Mouse (Mus musculus) intestine, embryonic 15.5 days (tissue): ENCODE data around the gene Hoxb2. TPM values are rescaled to one million over a fixed set of nuclear protein-coding genes. Genes with fewer than 3 reads are reported as not detected.

Source experiments
- ATAC-seq: fragments of 200-750 bp; cut with Nextera tagmentation; 2 replicates; pipeline ENCODE4 v1.8.0; 2017; ENCODE audit warnings: moderate TSS enrichment, moderate library complexity
- H3K27ac ChIP-seq: fragments of 300-500 bp; sonication (generic); 2 replicates; pipeline ENCODE4 v1.5.1; 2015; ENCODE audit warnings: mild to moderate bottlenecking, inconsistent platforms
- H3K27me3 ChIP-seq: fragments of 300-500 bp; sonication (generic); replicated peaks from 2 replicates; pipeline ENCODE4 v1.6.1; 2015; ENCODE audit warnings: inconsistent platforms
- H3K36me3 ChIP-seq: fragments of 300-500 bp; sonication (generic); 2 replicates; pipeline ENCODE4 v1.6.1; 2015; ENCODE audit warnings: inconsistent platforms
- H3K4me1 ChIP-seq: fragments of 300-500 bp; sonication (generic); replicated peaks from 2 replicates; pipeline ENCODE4 v1.6.1; 2015; ENCODE audit warnings: inconsistent platforms
- H3K4me2 ChIP-seq: fragments of 300-500 bp; sonication (generic); replicated peaks from 2 replicates; pipeline ENCODE4 v1.6.1; 2015; ENCODE audit warnings: mild to moderate bottlenecking, inconsistent platforms
- H3K4me3 ChIP-seq: fragments of 300-500 bp; sonication (generic); replicated peaks from 2 replicates; pipeline ENCODE4 v1.5.1; 2015; ENCODE audit warnings: inconsistent platforms
- H3K9ac ChIP-seq: fragments of 300-500 bp; sonication (generic); 2 replicates; pipeline ENCODE4 v1.6.1; 2015; ENCODE audit warnings: inconsistent platforms
- H3K9me3 ChIP-seq: fragments of 300-500 bp; sonication (generic); 2 replicates; pipeline ENCODE4 v1.6.1; 2016; ENCODE audit warnings: inconsistent platforms
- WGBS: fragments of 180-500 bp; shearing (Covaris S2); methylation state at CpG from one replicate; pipeline ENCODE4 v1.1.7; 2015; 5-methylcytosine and 5-hydroxymethylcytosine counted together
- polyA plus RNA-seq: library from polyadenylated mRNA; unstranded; fragments of >200 nt; fragmentation: Nextera tagmentation; extraction: Ambion mirVana; gene quantifications from 2 replicates; pipeline ENCODE4 v1.2.1, GENCODE M21; 2015

Gene Hoxb2
- polyA plus RNA-seq, 1 experiment from 2014 or later, result 19.8 TPM

- peak overlapping the region; percentile 80 for H3K27ac ChIP-seq
- no peak overlapping the region for H3K4me2 ChIP-seq
- H3K9me3 ChIP-seq, result no peaks in the 10 kb centered on the region
- H3K4me3 ChIP-seq, result no peak overlapping the region
- 30% methylated on average over 3 of the region's 3 CpGs for WGBS
- H3K36me3 ChIP-seq, result 0 out of 2 replicates have a peak, but pooled peaks cover 3% of the 10 kb centered on the region
- no peak overlapping the region for H3K9ac ChIP-seq
- ATAC-seq, result no peak
- peaks cover 52% of the 10 kb centered on the region for H3K4me1 ChIP-seq
- peaks cover 15% of the 10 kb centered on the region for H3K27me3 ChIP-seq
These were observed 1.3 kb upstream of the Hoxb2 start for GRCm38 (mm10) chr11:96348988-96349387.

- H3K27ac ChIP-seq, result peak overlapping the region; percentile 80
- H3K9me3 ChIP-seq, result no peaks in the 10 kb centered on the region
- 21% methylated on average over 14 of the region's 14 CpGs for WGBS
- H3K36me3 ChIP-seq, result 0 out of 2 replicates have a peak, but pooled peaks cover 3% of the 10 kb centered on the region
- H3K27me3 ChIP-seq, result peaks cover 8% of the 10 kb centered on the region
- peak overlapping the region; percentile 32 for H3K9ac ChIP-seq
- ATAC-seq, result no peak
- peaks cover 49% of the 10 kb centered on the region for H3K4me1 ChIP-seq
- peak overlapping the region; percentile 45 for H3K4me2 ChIP-seq
- peak overlapping the region; percentile 15; the same call in 1 of the 2 replicates for H3K4me3 ChIP-seq
These were observed 609 bp upstream of the Hoxb2 start for GRCm38 (mm10) chr11:96349491-96350340.

GRCm38 (mm10) chr11:96350791-96351190, 466 bp downstream of the Hoxb2 start:
- H3K27ac ChIP-seq, result peak overlapping the region; percentile 94
- 0 out of 2 replicates have a peak, but pooled peaks cover 3% of the 10 kb centered on the region for H3K36me3 ChIP-seq
- H3K4me2 ChIP-seq, result peak overlapping the region; percentile 85
- WGBS, result 55% methylated on average over 2 of the region's 2 CpGs
- no peak overlapping the region for H3K9ac ChIP-seq
- no peaks in the 10 kb centered on the region for H3K9me3 ChIP-seq
- H3K4me3 ChIP-seq, result no peak overlapping the region
- no peak for ATAC-seq
- peaks cover 40% of the 10 kb centered on the region for H3K4me1 ChIP-seq
- H3K27me3 ChIP-seq, result peaks cover 3% of the 10 kb centered on the region; the same call in 1 of the 2 replicates

GRCm38 (mm10) chr11:96351312-96351711, 987 bp downstream of the Hoxb2 start:
- Histone ChIP-seq H3K36me3 (0 out of 2 replicates have a peak, but pooled peaks cover 3% of the 10 kb centered on the region), H3K27ac (peak overlapping the region; percentile 94), H3K4me3 (peak overlapping the region; percentile 66), H3K9ac (peak overlapping the region; percentile 84; the same call in 1 of the 2 replicates), H3K4me1 (peaks cover 35% of the 10 kb centered on the region), H3K27me3 (no peaks in the 10 kb centered on the region; the same call in 1 of the 2 replicates), H3K4me2 (peak overlapping the region; percentile 85), H3K9me3 (no peaks in the 10 kb centered on the region)
- WGBS, result 15% methylated on average over 11 of the region's 11 CpGs
- ATAC-seq, result peak; percentile 38; the same call in 1 of the 2 replicates

DNA sequence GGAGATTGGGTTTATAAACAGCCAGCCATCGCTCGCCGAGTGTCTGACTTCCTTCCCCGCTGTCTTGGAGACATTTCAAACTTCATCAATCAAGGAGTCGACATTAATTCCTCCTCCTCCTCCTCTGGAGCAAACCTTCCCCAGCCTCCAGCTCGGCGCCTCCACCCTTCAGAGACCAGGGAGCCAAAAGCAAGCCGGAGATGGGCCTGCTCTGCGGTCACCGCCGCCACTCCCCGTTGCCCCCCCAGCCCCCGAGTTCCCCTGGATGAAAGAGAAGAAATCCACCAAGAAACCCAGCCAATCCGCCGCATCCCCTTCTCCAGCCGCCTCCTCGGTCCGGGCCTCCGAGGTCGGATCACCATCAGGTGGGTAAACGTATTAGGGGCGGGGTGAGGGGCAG, 1.5 kb downstream of the Hoxb2 start:
- Histone ChIP-seq H3K9ac (peak overlapping the region; percentile 84), H3K27me3 (no peaks in the 10 kb centered on the region; the same call in 1 of the 2 replicates), H3K4me1 (peaks cover 30% of the 10 kb centered on the region), H3K4me3 (peak overlapping the region; percentile 66), H3K27ac (peak overlapping the region; percentile 94), H3K9me3 (no peaks in the 10 kb centered on the region), H3K36me3 (no peaks in the 10 kb centered on the region), H3K4me2 (peak overlapping the region; percentile 85)
- peak; percentile 65 for ATAC-seq
- 6% methylated on average over 22 of the region's 22 CpGs for WGBS

GRCm38 (mm10) chr11:96352691-96353521, 2.6 kb downstream of the Hoxb2 start:
- Histone ChIP-seq H3K27me3 (no peaks in the 10 kb centered on the region; the same call in 1 of the 2 replicates), H3K4me1 (peaks cover 28% of the 10 kb centered on the region), H3K9ac (peak overlapping the region; percentile 84), H3K27ac (peak overlapping the region; percentile 94), H3K36me3 (no peaks in the 10 kb centered on the region), H3K9me3 (no peaks in the 10 kb centered on the region), H3K4me3 (peak overlapping the region; percentile 66), H3K4me2 (peak overlapping the region; percentile 85)
- under 1% methylated on average over 75 of the region's 75 CpGs for WGBS
- peak; percentile 33; the same call in 1 of the 2 replicates for ATAC-seq

DNA sequence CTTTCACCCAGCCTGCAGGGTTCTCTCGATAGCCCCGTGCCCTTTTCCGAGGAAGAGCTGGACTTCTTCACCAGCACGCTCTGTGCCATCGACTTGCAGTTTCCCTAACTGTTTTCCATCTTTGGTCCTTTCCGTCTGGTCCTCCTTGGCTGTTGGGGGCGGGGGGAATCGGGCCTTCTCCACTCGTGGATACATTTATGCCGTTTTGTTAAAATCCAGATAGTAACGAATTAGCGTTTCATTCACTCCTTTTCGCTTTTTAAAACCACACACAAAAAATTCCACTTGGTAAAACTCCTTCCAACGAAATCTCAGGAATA, 3.2 kb downstream of the Hoxb2 start:
- H3K9me3 ChIP-seq, result no peaks in the 10 kb centered on the region
- peak overlapping the region; percentile 66 for H3K4me3 ChIP-seq
- WGBS, result 6% methylated on average over 14 of the region's 14 CpGs
- no peaks in the 10 kb centered on the region for H3K36me3 ChIP-seq
- H3K27me3 ChIP-seq, result no peaks in the 10 kb centered on the region; the same call in 1 of the 2 replicates
- peak overlapping the region; percentile 84 for H3K9ac ChIP-seq
- peaks cover 25% of the 10 kb centered on the region for H3K4me1 ChIP-seq
- H3K4me2 ChIP-seq, result peak overlapping the region; percentile 85
- ATAC-seq, result no peak
- peak overlapping the region; percentile 94 for H3K27ac ChIP-seq

- H3K4me2 ChIP-seq, result peak overlapping the region; percentile 85
- H3K9ac ChIP-seq, result peak overlapping the region; percentile 65
- no peak for ATAC-seq
- H3K27ac ChIP-seq, result peak overlapping the region; percentile 88
- no peaks in the 10 kb centered on the region for H3K9me3 ChIP-seq
- H3K36me3 ChIP-seq, result no peaks in the 10 kb centered on the region
- peak overlapping the region; percentile 42 for H3K4me3 ChIP-seq
- H3K27me3 ChIP-seq, result no peaks in the 10 kb centered on the region; the same call in 1 of the 2 replicates
- 19% methylated on average over 8 of the region's 8 CpGs for WGBS
- peaks cover 21% of the 10 kb centered on the region for H3K4me1 ChIP-seq
These were observed 3.6 kb downstream of the Hoxb2 start for GRCm38 (mm10) chr11:96353939-96354338.

DNA sequence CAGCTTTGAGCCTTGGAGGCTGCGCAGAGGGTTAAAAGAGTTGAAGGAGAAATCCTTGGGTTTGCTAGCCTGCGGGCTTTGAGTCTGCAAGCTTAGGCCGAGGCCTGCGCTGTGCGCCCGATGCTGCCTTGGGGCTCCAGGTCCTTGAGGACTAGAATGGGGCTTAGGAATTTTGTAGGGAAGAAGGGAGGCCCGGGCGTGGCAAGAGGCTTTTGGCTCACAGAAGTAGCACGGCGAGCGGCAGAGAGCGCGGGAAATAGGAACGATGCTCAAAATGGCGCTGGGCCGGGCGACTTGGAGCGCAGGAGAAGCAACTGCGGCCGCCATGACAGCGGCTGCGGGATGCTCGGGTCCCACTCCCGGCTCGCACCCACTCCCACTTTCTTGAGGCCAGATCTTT, 4.1 kb downstream of the Hoxb2 start:
- WGBS, result 7% methylated on average over 25 of the region's 25 CpGs
- no peaks in the 10 kb centered on the region; the same call in 1 of the 2 replicates for H3K27me3 ChIP-seq
- peak overlapping the region; percentile 42 for H3K4me3 ChIP-seq
- peak overlapping the region; percentile 88 for H3K27ac ChIP-seq
- no peaks in the 10 kb centered on the region for H3K36me3 ChIP-seq
- 0 out of 2 replicates have a peak, but pooled peaks have one; percentile 39 for ATAC-seq
- H3K9me3 ChIP-seq, result no peaks in the 10 kb centered on the region
- H3K9ac ChIP-seq, result peak overlapping the region; percentile 65
- H3K4me1 ChIP-seq, result peaks cover 17% of the 10 kb centered on the region
- peak overlapping the region; percentile 85 for H3K4me2 ChIP-seq

- peak overlapping the region; percentile 42 for H3K4me3 ChIP-seq
- no peak for ATAC-seq
- 13% methylated on average over 9 of the region's 9 CpGs for WGBS
These were observed 4.5 kb downstream of the Hoxb2 start for GRCm38 (mm10) chr11:96354801-96355311.

GRCm38 (mm10) chr11:96363807-96364206, 13.5 kb downstream of the Hoxb2 start:
- peaks cover 12% of the 10 kb centered on the region for H3K4me1 ChIP-seq
- H3K36me3 ChIP-seq, result no peaks in the 10 kb centered on the region
- peaks cover 15% of the 10 kb centered on the region for H3K27me3 ChIP-seq
- no peak overlapping the region for H3K27ac ChIP-seq
- H3K4me3 ChIP-seq, result no peak overlapping the region
- no peak overlapping the region for H3K4me2 ChIP-seq
- no peaks in the 10 kb centered on the region for H3K9me3 ChIP-seq
- ATAC-seq, result no peak
- WGBS, result 18% methylated on average over 5 of the region's 5 CpGs
- H3K9ac ChIP-seq, result no peak overlapping the region

More at GRCm38 (mm10) chr11:96354801-96355311, 4.5 kb downstream of the Hoxb2 start:
- Histone ChIP-seq H3K4me2 (peak overlapping the region; percentile 85), H3K9ac (peak overlapping the region; percentile 65), H3K4me1 (peaks cover 13% of the 10 kb centered on the region), H3K27ac (peak overlapping the region; percentile 88), H3K36me3 (no peaks in the 10 kb centered on the region), H3K9me3 (no peaks in the 10 kb centered on the region), H3K27me3 (no peaks in the 10 kb centered on the region; the same call in 1 of the 2 replicates)
